In the genomic region with DNA sequence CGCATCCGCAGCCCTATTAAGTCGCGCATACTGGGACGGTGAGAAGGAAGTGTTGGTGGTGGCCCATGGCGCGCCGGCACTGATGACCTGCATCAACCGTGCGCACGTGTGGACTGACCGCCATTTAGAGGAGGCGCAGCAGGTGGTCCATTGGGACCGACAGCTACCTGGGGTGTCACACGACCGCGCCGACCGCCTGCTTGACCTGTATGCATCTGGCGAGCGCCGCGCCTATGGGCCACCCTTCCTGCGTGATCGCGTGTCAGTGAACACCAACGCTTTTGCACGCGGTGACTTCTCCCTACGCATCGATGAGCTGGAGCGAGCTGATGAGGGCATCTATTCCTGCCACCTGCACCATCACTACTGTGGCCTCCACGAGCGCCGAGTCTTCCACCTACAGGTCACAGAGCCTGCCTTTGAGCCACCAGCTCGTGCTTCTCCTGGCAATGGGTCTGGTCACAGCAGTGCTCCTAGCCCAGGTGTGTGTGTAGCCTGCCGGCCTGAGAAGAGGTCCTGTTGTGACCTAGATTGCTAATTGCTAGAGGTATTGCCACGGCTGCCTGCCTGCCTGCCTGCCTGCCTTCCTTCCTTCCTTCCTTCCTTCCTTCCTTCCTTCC, we compare ENCODE assay signal across 9 mouse cellular contexts. TPM values are rescaled to one million over a fixed set of nuclear protein-coding genes. Genes with fewer than 3 reads are reported as not detected.
A peak's percentile ranks its signal among the peaks of the same experiment; 100 is the strongest.
DNase-seq lines count a peak whose midpoint lies in the region; ATAC-seq and TF ChIP-seq lines count a peak whose summit lies in the region.
"Had no signal": no experiment of that assay in that cellular context is flagged by ENCODE, and none has a peak within 500 bp of the region (broad histone marks: within the 10 kb centered on the region; RNA-seq: fewer than 3 reads in every experiment).

No protein-coding gene starts in this region.

- peaks cover 24% of the 10 kb centered on the region for H3K4me1 ChIP-seq in limb, embryonic 14.5 days (ENCODE audit: control insufficient read depth, insufficient read depth, low read length)
- peaks cover 45% of the 10 kb centered on the region for H3K4me1 ChIP-seq in stomach, embryonic 15.5 days

- intact Hi-C loops in gastrocnemius, postnatal 14 days (cut with DNase I; ENCODE audit: low total_unique reads): no loop called here

- DNase-seq in gastrocnemius, postnatal 14 days: peak; percentile 11
- no peak for DNase-seq in gastrocnemius, postnatal 10 days
- DNase-seq in urinary bladder, adult 2 months (ENCODE audit: low spot score): peak; percentile 22
- DNase-seq in urinary bladder, postnatal 10 days (ENCODE audit: low spot score): no peak
- DNase-seq in limb, embryonic 14.5 days (ENCODE audit: low spot score): no peak
- DNase-seq in MN1 (ENCODE audit: low spot score): no peak
- no peak for DNase-seq in T-cell, adult 2 months (ENCODE audit: low spot score)

- no peaks in the 10 kb centered on the region for H3K9me3 ChIP-seq in limb, embryonic 14.5 days (ENCODE audit: control insufficient read depth, low read length)
- no peaks in the 10 kb centered on the region for H3K9me3 ChIP-seq in stomach, embryonic 15.5 days

- TF ChIP-seq POLR2A in limb, embryonic 14.5 days (IDR thresholded peaks at IDR 0.05; ENCODE audit: borderline replicate concordance, extremely low read depth, insufficient read depth, insufficient read length): no peak

- H3K27me3 ChIP-seq in limb, embryonic 14.5 days (ENCODE audit: control insufficient read depth, insufficient read depth, low read length): no peaks in the 10 kb centered on the region
- H3K27me3 ChIP-seq in stomach, embryonic 15.5 days (replicated peaks): no peaks in the 10 kb centered on the region

- H3K4me2 ChIP-seq in limb, embryonic 14.5 days (replicated peaks; ENCODE audit: low read depth, low read length, severe bottlenecking): peak overlapping the region; percentile 68
- H3K4me2 ChIP-seq in stomach, embryonic 15.5 days: peak overlapping the region; percentile 88

- H3K9ac ChIP-seq in limb, embryonic 14.5 days (ENCODE audit: low read depth, low read length, severe bottlenecking): no peak overlapping the region
- no peak overlapping the region for H3K9ac ChIP-seq in stomach, embryonic 15.5 days

- peaks cover 21% of the 10 kb centered on the region for H3K36me3 ChIP-seq in limb, embryonic 14.5 days (ENCODE audit: control insufficient read depth, insufficient read depth, low read length)
- 0 out of 2 replicates have a peak, but pooled peaks cover 3% of the 10 kb centered on the region for H3K36me3 ChIP-seq in stomach, embryonic 15.5 days
- H3K36me3 ChIP-seq: G1E had no signal

- WGBS in limb, embryonic 14.5 days: 48% methylated on average over 38 of the region's 38 CpGs
- WGBS in stomach, embryonic 15.5 days: 42% methylated on average over 38 of the region's 38 CpGs

- ATAC-seq in limb, embryonic 14.5 days (ENCODE audit: low FRiP score, low read depth): no peak
- ATAC-seq in stomach, embryonic 15.5 days (ENCODE audit: insufficient read depth, low FRiP score, low read depth): no peak

- H3K27ac ChIP-seq in limb, embryonic 14.5 days (replicated peaks; ENCODE audit: low read depth, low read length): no peak overlapping the region
- H3K27ac ChIP-seq in stomach, embryonic 15.5 days: no peak overlapping the region

- no peak overlapping the region for H3K4me3 ChIP-seq in limb, embryonic 14.5 days (replicated peaks; ENCODE audit: low read length)
- peak overlapping the region; percentile 54 for H3K4me3 ChIP-seq in stomach, embryonic 15.5 days (replicated peaks)

RNA-seq across cellular contexts. Expression of a gene that starts 2.3 kb away (rescaled TPM):
- 10 to 100 TPM; 75.4 to 79.4 TPM for total RNA-seq in gastrocnemius, postnatal 14 days (2021)
- total RNA-seq in gastrocnemius, postnatal 10 days (2021): 100 to 1,000 TPM; 112 to 136 TPM
- 377 and 402 TPM in 2 replicates for polyA plus RNA-seq in urinary bladder, adult 2 months (2012; rRNA removed)
- 218 and 302 TPM in 2 replicates for polyA plus RNA-seq in limb, embryonic 14.5 days (2012; rRNA removed)
- polyA plus RNA-seq in limb, embryonic 14.5 days (2014; fragmentation: Nextera tagmentation; extraction: Ambion mirVana): 109 and 120 TPM in 2 replicates
- 110 and 121 TPM in 2 replicates for polyA plus RNA-seq in stomach, embryonic 15.5 days (2015; fragmentation: Nextera tagmentation; extraction: Ambion mirVana)
- polyA plus RNA-seq: G1E had no signal

RNA-seq across cellular contexts. Expression of a gene that starts 5.4 kb away (rescaled TPM):
- 10 to 100 TPM; 88.6 to 89.4 TPM for total RNA-seq in gastrocnemius, postnatal 14 days (2021)
- 10 to 100 TPM; 96.4 to 99.6 TPM for total RNA-seq in gastrocnemius, postnatal 10 days (2021)
- polyA plus RNA-seq in urinary bladder, adult 2 months (2012; rRNA removed): 58.9 and 76.5 TPM in 2 replicates
- polyA plus RNA-seq in limb, embryonic 14.5 days (2012; rRNA removed): 92.9 and 131 TPM in 2 replicates
- 17.4 and 18.8 TPM in 2 replicates for polyA plus RNA-seq in limb, embryonic 14.5 days (2014; fragmentation: Nextera tagmentation; extraction: Ambion mirVana)
- 13.7 and 16.0 TPM in 2 replicates for polyA plus RNA-seq in stomach, embryonic 15.5 days (2015; fragmentation: Nextera tagmentation; extraction: Ambion mirVana)

RNA-seq across cellular contexts. Expression of a gene that starts 10.7 kb away (rescaled TPM):
- total RNA-seq in gastrocnemius, postnatal 14 days (2021): 10 to 100 TPM; 78.8 to 80.8 TPM
- 10 to 100 TPM; 85.0 to 93.2 TPM for total RNA-seq in gastrocnemius, postnatal 10 days (2021)
- polyA plus RNA-seq in urinary bladder, adult 2 months (2012; rRNA removed): 110 and 122 TPM in 2 replicates
- polyA plus RNA-seq in limb, embryonic 14.5 days (2012; rRNA removed): 112 and 114 TPM in 2 replicates
- polyA plus RNA-seq in limb, embryonic 14.5 days (2014; fragmentation: Nextera tagmentation; extraction: Ambion mirVana): 126 and 129 TPM in 2 replicates
- polyA plus RNA-seq in stomach, embryonic 15.5 days (2015; fragmentation: Nextera tagmentation; extraction: Ambion mirVana): 138 and 157 TPM in 2 replicates

RNA-seq across cellular contexts. Expression of a gene that starts 21.4 kb away (rescaled TPM):
- under 1 TPM; 0.10 to 0.13 TPM for total RNA-seq in gastrocnemius, postnatal 14 days (2021)
- total RNA-seq in gastrocnemius, postnatal 10 days (2021): under 1 TPM; 0.11 to 0.26 TPM
- 0.91 and 1.3 TPM in 2 replicates for polyA plus RNA-seq in urinary bladder, adult 2 months (2012; rRNA removed)
- polyA plus RNA-seq in limb, embryonic 14.5 days (2012; rRNA removed): 0.31 and 0.51 TPM in 2 replicates
- polyA plus RNA-seq in limb, embryonic 14.5 days (2014; fragmentation: Nextera tagmentation; extraction: Ambion mirVana): 0.32 and 0.37 TPM in 2 replicates
- 0.30 and 0.50 TPM in 2 replicates for polyA plus RNA-seq in stomach, embryonic 15.5 days (2015; fragmentation: Nextera tagmentation; extraction: Ambion mirVana)

RNA-seq across cellular contexts. Expression of a gene that starts 27.5 kb away (rescaled TPM):
- total RNA-seq in gastrocnemius, postnatal 14 days (2021): 10 to 100 TPM; 16.5 to 17.0 TPM
- total RNA-seq in gastrocnemius, postnatal 10 days (2021): 10 to 100 TPM; 13.6 to 20.5 TPM
- 17.1 and 18.5 TPM in 2 replicates for polyA plus RNA-seq in urinary bladder, adult 2 months (2012; rRNA removed)
- polyA plus RNA-seq in limb, embryonic 14.5 days (2012; rRNA removed): 15.0 and 20.5 TPM in 2 replicates
- 16.3 and 19.2 TPM in 2 replicates for polyA plus RNA-seq in limb, embryonic 14.5 days (2014; fragmentation: Nextera tagmentation; extraction: Ambion mirVana)
- polyA plus RNA-seq in stomach, embryonic 15.5 days (2015; fragmentation: Nextera tagmentation; extraction: Ambion mirVana): 14.7 and 15.7 TPM in 2 replicates

Comparison
In these comparisons a context has a peak if more than half of its experiments do, and no peak if none do; other contexts are left out.
1. DNase-seq: peak in gastrocnemius, postnatal 14 days (single experiment) and urinary bladder, adult 2 months (single experiment); none in gastrocnemius, postnatal 10 days (single experiment), urinary bladder, postnatal 10 days (single experiment), limb, embryonic 14.5 days (single experiment), MN1 (single experiment) and T-cell, adult 2 months (single experiment).